Mouse (Mus musculus): Measurements from ENCODE around the gene Nufip1.

Gene Nufip1

DNA sequence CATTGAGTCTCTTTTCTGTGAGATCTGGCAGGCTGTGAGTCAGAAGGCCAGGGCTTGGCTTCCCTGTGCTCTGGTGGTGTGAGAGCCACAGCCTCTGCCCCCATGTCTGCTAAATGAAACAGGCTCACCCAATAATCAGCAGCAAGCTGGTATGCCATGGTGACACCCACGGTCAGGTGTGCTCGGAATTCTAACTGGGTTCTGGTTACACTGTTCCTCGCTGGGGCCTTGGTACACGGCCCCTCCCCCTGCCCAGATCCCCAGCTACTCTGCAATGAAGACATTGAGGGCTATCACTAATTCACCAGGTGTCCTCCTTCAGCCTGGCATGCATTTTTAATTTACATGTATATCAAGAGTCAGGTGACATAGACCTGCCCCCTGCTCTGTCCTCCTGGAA is 75.6 kb downstream of the Nufip1 start:
- no peak for DNase-seq
